Mouse (Mus musculus) T-cell, adult 2 months (primary cell): Measurements from ENCODE around the gene B4galt3.
A peak's percentile ranks its signal among the peaks of the same experiment; 100 is the strongest.

ENCODE experiments used
- DNase-seq: peaks from one replicate; pipeline ENCODE4 v3.0.0; 2022; ENCODE audit warnings: low spot score

The B4galt3 gene

GRCm38 (mm10) chr1:171265971-171266744 lies 4.0 kb upstream of the B4galt3 start:
- no peak for DNase-seq

- DNase-seq: no peak
Observed at GRCm38 (mm10) chr1:171268341-171268740, 1.8 kb upstream of the B4galt3 start.

- DNase-seq: no peak
Observed at GRCm38 (mm10) chr1:171270573-171270900, 409 bp downstream of the B4galt3 start.

- DNase-seq: no peak
Observed at GRCm38 (mm10) chr1:171271196-171271595, 1.1 kb downstream of the B4galt3 start.

- DNase-seq: no peak
Observed at GRCm38 (mm10) chr1:171271622-171272021, 1.5 kb downstream of the B4galt3 start.

- DNase-seq: no peak
Observed at GRCm38 (mm10) chr1:171272086-171272485, 2.0 kb downstream of the B4galt3 start.

- DNase-seq: no peak
Observed at GRCm38 (mm10) chr1:171274171-171274570, 4.0 kb downstream of the B4galt3 start.

- DNase-seq: no peak
Observed at GRCm38 (mm10) chr1:171275144-171275734, 5.1 kb downstream of the B4galt3 start.

GRCm38 (mm10) chr1:171276110-171276748 lies 6.1 kb downstream of the B4galt3 start:
- no peak for DNase-seq

- DNase-seq: no peak
Observed at GRCm38 (mm10) chr1:171277736-171278135, 7.6 kb downstream of the B4galt3 start.

- DNase-seq: no peak
Observed at GRCm38 (mm10) chr1:171278436-171278835, 8.3 kb downstream of the B4galt3 start.

GRCm38 (mm10) chr1:171279012-171279705 lies 9.0 kb downstream of the B4galt3 start:
- no peak for DNase-seq

- no peak for DNase-seq
Observed at GRCm38 (mm10) chr1:171279721-171280120, 9.6 kb downstream of the B4galt3 start.

GRCm38 (mm10) chr1:171280250-171280915 lies 10.3 kb downstream of the B4galt3 start:
- no peak for DNase-seq

- peak; percentile 93 for DNase-seq
Observed at GRCm38 (mm10) chr1:171280916-171281527, 10.9 kb downstream of the B4galt3 start, which contains the start of gene Ppox. Ppox (minus strand) TSS chr1:171281186.

GRCm38 (mm10) chr1:171281528-171281923 lies 11.4 kb downstream of the B4galt3 start:
- peak; percentile 73 for DNase-seq

GRCm38 (mm10) chr1:171282086-171282805 lies 12.1 kb downstream of the B4galt3 start:
- DNase-seq: no peak

GRCm38 (mm10) chr1:171283188-171284160 lies 13.3 kb downstream of the B4galt3 start:
- DNase-seq: no peak

- no peak for DNase-seq
Observed at GRCm38 (mm10) chr1:171284491-171284890, 14.4 kb downstream of the B4galt3 start.
